Mouse (Mus musculus) E14TG2a.4 (cell line): ENCODE measurements around the gene Tgif2.
"Not testable (repeated sequence)": the region's sequence is repeated elsewhere in the genome, so short reads cannot be mapped to it uniquely, and the experiment has no call there.

Experiments used
- H3K27me3 ChIP-seq: 2 replicates; pipeline ENCODE4 v1.6.1; 2014; ENCODE audit warnings: low read length, control low read depth; ENCODE audit not compliant: insufficient read depth
- H3K36me3 ChIP-seq: 2 replicates; pipeline ENCODE4 v1.6.1; 2014; ENCODE audit warnings: low read length, control low read depth; ENCODE audit not compliant: insufficient read depth
- H3K4me1 ChIP-seq: replicated peaks from 2 replicates; pipeline ENCODE4 v1.6.1; 2014; ENCODE audit warnings: low read depth, low read length, control low read depth
- H3K4me3 ChIP-seq: replicated peaks from 2 replicates; pipeline ENCODE4 v1.5.1; 2014; ENCODE audit warnings: mild to moderate bottlenecking, low read length
- H3K9me3 ChIP-seq: 2 replicates; pipeline ENCODE4 v1.6.1; 2014; ENCODE audit warnings: low read length, control low read depth
- CTCF ChIP-seq: conservative IDR thresholded peaks from 2 replicates; pipeline ENCODE4 v1.5.1; 2014; ENCODE audit warnings: low read length
- NANOG ChIP-seq: IDR thresholded peaks from 2 replicates; pipeline ENCODE4 v1.6.1; 2014; ENCODE audit warnings: borderline replicate concordance, low read length, mixed read lengths
- POU5F1 ChIP-seq: IDR thresholded peaks from 2 replicates; pipeline ENCODE4 v1.6.1; 2014; ENCODE audit warnings: low read length, borderline replicate concordance

Tgif2 gene

GRCm38 (mm10) chr2:156811556-156811955, 28.3 kb upstream of the Tgif2 start:
- Histone ChIP-seq H3K4me3 (no peak overlapping the region), H3K27me3 (no peaks in the 10 kb centered on the region)
- TF ChIP-seq CTCF (no peak), NANOG (no peak), POU5F1 (no peak)

GRCm38 (mm10) chr2:156814344-156814801, 25.4 kb upstream of the Tgif2 start:
- Histone ChIP-seq H3K27me3 (no peaks in the 10 kb centered on the region), H3K4me1 (peaks cover 35% of the 10 kb centered on the region), H3K4me3 (no peak overlapping the region), H3K36me3 (0 out of 2 replicates have a peak, but pooled peaks cover 6% of the 10 kb centered on the region), H3K9me3 (peaks cover 5% of the 10 kb centered on the region)
- TF ChIP-seq POU5F1 (no peak), CTCF (no peak), NANOG (no peak)

More at GRCm38 (mm10) chr2:156811556-156811955, 28.3 kb upstream of the Tgif2 start:
- H3K9me3 ChIP-seq, result no peaks in the 10 kb centered on the region
- peaks cover 35% of the 10 kb centered on the region for H3K4me1 ChIP-seq
- H3K36me3 ChIP-seq, result no peaks in the 10 kb centered on the region

GRCm38 (mm10) chr2:156814893-156815292, 24.9 kb upstream of the Tgif2 start:
- Histone ChIP-seq H3K9me3 (peaks cover 6% of the 10 kb centered on the region), H3K36me3 (0 out of 2 replicates have a peak, but pooled peaks cover 6% of the 10 kb centered on the region), H3K4me3 (no peak overlapping the region), H3K4me1 (peaks cover 31% of the 10 kb centered on the region), H3K27me3 (no peaks in the 10 kb centered on the region)
- TF ChIP-seq CTCF (no peak), POU5F1 (no peak), NANOG (no peak)

GRCm38 (mm10) chr2:156815412-156815811, 24.4 kb upstream of the Tgif2 start:
- no peaks in the 10 kb centered on the region for H3K27me3 ChIP-seq
- no peak overlapping the region for H3K4me3 ChIP-seq
- TF ChIP-seq POU5F1 (no peak), NANOG (no peak), CTCF (no peak)
- H3K36me3 ChIP-seq, result 0 out of 2 replicates have a peak, but pooled peaks cover 6% of the 10 kb centered on the region
- peaks cover 25% of the 10 kb centered on the region for H3K4me1 ChIP-seq
- peaks cover 6% of the 10 kb centered on the region for H3K9me3 ChIP-seq

- no peak for TF ChIP-seq CTCF
- TF ChIP-seq NANOG, result no peak
- Histone ChIP-seq H3K9me3 (peaks cover 6% of the 10 kb centered on the region), H3K27me3 (no peaks in the 10 kb centered on the region), H3K4me1 (peaks cover 25% of the 10 kb centered on the region), H3K4me3 (no peak overlapping the region), H3K36me3 (0 out of 2 replicates have a peak, but pooled peaks cover 6% of the 10 kb centered on the region)
Measured at GRCm38 (mm10) chr2:156816116-156816515, 23.7 kb upstream of the Tgif2 start.

GRCm38 (mm10) chr2:156825128-156825527, 14.7 kb upstream of the Tgif2 start:
- TF ChIP-seq CTCF, result peak; percentile 60
- peaks cover 36% of the 10 kb centered on the region for H3K4me1 ChIP-seq
- peaks cover 19% of the 10 kb centered on the region for H3K36me3 ChIP-seq
- H3K27me3 ChIP-seq, H3K4me3 ChIP-seq: not testable (repeated sequence)
- peaks cover 29% of the 10 kb centered on the region for H3K9me3 ChIP-seq

- H3K9me3 ChIP-seq, result peaks cover 66% of the 10 kb centered on the region
- H3K27me3 ChIP-seq, result no peaks in the 10 kb centered on the region
- TF ChIP-seq POU5F1 (no peak), NANOG (no peak), CTCF (no peak)
- no peak overlapping the region for H3K4me3 ChIP-seq
- H3K4me1 ChIP-seq, result peaks cover 24% of the 10 kb centered on the region
- peaks cover 91% of the 10 kb centered on the region for H3K36me3 ChIP-seq
Measured at GRCm38 (mm10) chr2:156834336-156834735, 5.5 kb upstream of the Tgif2 start.

GRCm38 (mm10) chr2:156838839-156839238, 968 bp upstream of the Tgif2 start:
- TF ChIP-seq POU5F1 (no peak), CTCF (no peak), NANOG (no peak)
- Histone ChIP-seq H3K4me1 (peaks cover 51% of the 10 kb centered on the region), H3K27me3 (no peaks in the 10 kb centered on the region), H3K9me3 (peaks cover 21% of the 10 kb centered on the region), H3K4me3 (peak overlapping the region; percentile 92), H3K36me3 (peaks cover 49% of the 10 kb centered on the region)
